Mouse (Mus musculus): ENCODE measurements around the gene Slc5a2. TPM values are rescaled to one million over a fixed set of nuclear protein-coding genes. Genes with fewer than 3 reads are reported as not detected.

Slc5a2 gene
- not detected in 2 replicates for polyA plus RNA-seq (2015; fragmentation: Nextera tagmentation; extraction: Ambion mirVana)

GRCm38 (mm10) chr7:128265411-128265810 lies at the start of gene Slc5a2:
Gene Slc5a2 (plus strand): TSS chr7:128265657.

GRCm38 (mm10) chr7:128236856-128237592 lies 28.4 kb upstream of the Slc5a2 start, which contains the start of gene Armc5:
Gene Armc5 (plus strand): TSS chr7:128237342.

GRCm38 (mm10) chr7:128237927-128238778 lies 27.3 kb upstream of the Slc5a2 start, which contains the start of gene 9130023H24Rik:
Gene 9130023H24Rik (minus strand): TSS chr7:128238031.

DNA sequence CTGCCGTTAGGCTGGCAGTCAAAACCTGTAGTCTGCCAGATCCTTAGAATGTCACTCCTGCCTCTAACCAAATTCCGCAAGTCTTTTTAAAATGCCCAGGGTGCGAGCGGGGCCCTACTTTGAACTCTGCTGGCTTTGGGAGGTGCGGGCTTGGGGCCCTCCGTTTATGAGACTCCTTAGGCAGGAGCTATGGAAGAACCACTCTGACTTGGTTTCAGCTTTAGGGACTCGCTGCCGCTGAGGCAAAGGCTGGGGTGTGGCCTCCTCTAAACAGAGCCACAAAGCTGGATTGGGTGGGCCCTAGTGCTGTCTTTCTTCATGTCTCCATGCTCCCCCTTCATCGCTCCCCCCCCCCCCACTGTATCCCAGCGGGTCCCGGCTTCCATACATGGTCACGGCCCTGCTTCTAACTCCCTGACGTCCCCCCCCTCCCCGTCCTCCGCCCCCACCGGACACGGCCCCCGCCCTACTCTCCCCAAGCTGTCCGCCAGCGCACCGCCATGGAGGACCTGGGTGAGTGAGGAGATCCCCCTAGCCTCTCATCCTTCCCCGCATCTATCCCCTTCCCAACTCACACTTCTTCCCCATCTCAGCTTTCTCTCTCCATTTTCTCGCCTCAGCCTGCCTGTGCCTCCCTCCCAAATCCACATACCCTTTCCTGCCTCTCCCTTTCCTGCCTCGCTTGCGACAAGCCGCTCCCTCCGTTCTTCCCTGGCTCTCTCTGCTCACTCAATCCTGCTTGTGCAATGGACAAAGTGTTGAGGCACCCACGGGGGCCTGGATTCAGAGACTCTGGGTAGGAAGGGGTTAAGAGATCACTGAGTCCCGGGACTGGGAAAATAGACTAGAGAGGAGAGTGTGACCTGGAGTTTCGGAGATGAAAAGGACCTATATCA lies 18.7 kb upstream of the Slc5a2 start, which contains the start of gene Tgfb1i1:
TSS of gene Tgfb1i1 (plus strand) at position 317 of the 896 bp plus-strand sequence.

GRCm38 (mm10) chr7:128297617-128298480 lies 32.4 kb downstream of the Slc5a2 start, which contains the start of gene BC017158:
Gene BC017158 (minus strand): TSS chr7:128298170.

Small RNAs within 50 kb of the gene (microRNA-seq; reads per million reads assigned to microRNA genes)
- gene Mir3103: not detected

Other genes with a start within 250 kb of the Slc5a2 start
- gene Itgam, start 203.0 kb upstream of the Slc5a2 start, polyA plus RNA-seq (2015; fragmentation: Nextera tagmentation; extraction: Ambion mirVana): 1.4 and 1.5 TPM in 2 replicates
- not detected in 2 replicates for gene Gm49368, start 203.0 kb upstream of the Slc5a2 start, polyA plus RNA-seq (2015; fragmentation: Nextera tagmentation; extraction: Ambion mirVana)
- gene Itgax, start 136.1 kb upstream of the Slc5a2 start, polyA plus RNA-seq (2015; fragmentation: Nextera tagmentation; extraction: Ambion mirVana): 0.08 TPM in 1 of 2 replicates, not detected in the other
- 0.32 TPM in 1 of 2 replicates, not detected in the other for gene Itgad, start 111.3 kb upstream of the Slc5a2 start, polyA plus RNA-seq (2015; fragmentation: Nextera tagmentation; extraction: Ambion mirVana)
- gene Cox6a2, start 59.3 kb upstream of the Slc5a2 start, polyA plus RNA-seq (2015; fragmentation: Nextera tagmentation; extraction: Ambion mirVana): 1.2 and 1.6 TPM in 2 replicates
- gene Armc5, start 28.3 kb upstream of the Slc5a2 start, polyA plus RNA-seq (2015; fragmentation: Nextera tagmentation; extraction: Ambion mirVana): 12.5 and 14.3 TPM in 2 replicates
- 4.3 TPM in 2 replicates for gene 9130023H24Rik, start 27.6 kb upstream of the Slc5a2 start, polyA plus RNA-seq (2015; fragmentation: Nextera tagmentation; extraction: Ambion mirVana)
- 26.8 and 30.1 TPM in 2 replicates for gene Tgfb1i1, start 18.8 kb upstream of the Slc5a2 start, polyA plus RNA-seq (2015; fragmentation: Nextera tagmentation; extraction: Ambion mirVana)
- 18.3 and 18.9 TPM in 2 replicates for gene BC017158, start 32.5 kb downstream of the Slc5a2 start, polyA plus RNA-seq (2015; fragmentation: Nextera tagmentation; extraction: Ambion mirVana)
- 97.7 and 106 TPM in 2 replicates for gene Rgs10, start 153.1 kb downstream of the Slc5a2 start, polyA plus RNA-seq (2015; fragmentation: Nextera tagmentation; extraction: Ambion mirVana)
- gene Tial1, start 196.1 kb downstream of the Slc5a2 start, polyA plus RNA-seq (2015; fragmentation: Nextera tagmentation; extraction: Ambion mirVana): 23.0 and 24.7 TPM in 2 replicates

Measured in neural tube, postnatal 0 days (tissue).